Mouse (Mus musculus) megakaryocyte, embryonic 14.5 days (primary cell): Measurements from ENCODE around the gene Taar7d.

Experiments
- FLI1 ChIP-seq: IDR thresholded peaks from 2 replicates; pipeline ENCODE4 v1.6.1; 2012; ENCODE audit warnings: low read length, inconsistent platforms, mixed read lengths
- GATA1 ChIP-seq: IDR thresholded peaks from 3 replicates; pipeline ENCODE4 v1.6.1; 2012; ENCODE audit warnings: mixed read lengths, low read length, inconsistent platforms, borderline replicate concordance

GRCm38 (mm10) chr10:23985546-23985945 is 41.5 kb upstream of the Taar7d start, which contains the start of gene Taar6:
- TF ChIP-seq GATA1: no peak
- no peak for TF ChIP-seq FLI1
